Mouse (Mus musculus): ENCODE results near the gene Olfr735.

The Olfr735 gene

DNA sequence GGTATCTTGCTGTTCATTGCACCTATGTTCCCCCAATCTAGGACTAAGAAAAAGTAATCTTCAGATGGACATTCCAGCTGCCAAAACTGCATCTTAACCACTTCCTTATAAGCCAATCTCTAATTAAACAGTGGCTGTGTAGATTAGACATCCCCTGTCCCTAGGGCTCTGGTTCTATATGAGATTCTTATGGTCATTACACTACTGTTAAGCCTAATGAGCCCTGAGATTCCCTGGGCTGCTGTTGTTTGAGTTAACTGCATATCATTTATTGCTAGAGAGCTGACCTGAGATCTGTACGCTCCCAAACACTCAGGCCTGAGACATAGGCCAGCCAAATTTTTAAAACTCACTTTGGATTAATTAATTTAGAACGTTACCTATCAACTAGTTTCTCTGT is at the start of gene Olfr735:
Olfr735 (minus strand) TSS at position 77 of the 400 bp plus-strand sequence.
- DNase-seq (ENCODE audit: low spot score in 2 of 2): no peak

DNA sequence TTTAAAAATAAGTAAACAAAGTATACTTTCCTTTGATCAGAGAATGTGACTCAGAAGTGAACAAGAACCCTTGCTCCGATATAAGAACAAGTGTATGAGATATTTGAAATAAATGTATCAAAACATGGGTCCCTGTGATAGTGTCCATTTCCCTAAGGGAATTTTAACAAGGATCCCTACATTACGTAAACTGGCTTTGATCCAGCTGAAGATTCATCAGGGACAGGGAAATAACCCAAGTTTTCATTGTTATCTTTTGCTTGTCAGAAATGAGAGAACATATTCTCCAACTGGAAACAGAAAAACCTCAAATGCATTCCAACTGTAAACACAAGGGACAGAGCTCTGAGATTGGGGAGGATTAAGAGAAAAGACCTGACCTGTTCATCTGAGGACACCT is 32.2 kb upstream of the Olfr735 start, which contains the start of gene Olfr736:
Olfr736 (plus strand) TSS at position 301 of the 400 bp plus-strand sequence.
- DNase-seq (ENCODE audit: low spot score in 2 of 2): no peak

DNA sequence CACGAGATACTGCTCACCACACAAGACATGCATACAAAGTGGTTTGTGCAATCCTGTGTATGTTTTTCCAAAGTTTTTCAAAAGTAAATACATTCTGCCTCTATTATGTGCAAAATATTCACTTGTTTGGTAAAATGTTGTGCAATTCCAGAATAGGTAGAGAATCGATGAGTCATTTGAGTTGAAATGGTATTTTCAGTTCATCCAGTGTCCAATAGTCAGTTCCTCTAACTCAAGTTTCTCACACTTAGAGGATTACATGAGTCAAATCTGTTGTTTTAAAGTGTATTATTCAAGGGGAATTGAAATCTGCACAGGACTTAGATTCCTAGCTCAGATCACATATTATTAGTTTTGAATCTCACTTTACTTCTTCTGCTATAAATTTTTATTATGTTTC is 14.9 kb upstream of the Olfr735 start:
- no peak for DNase-seq (ENCODE audit: low spot score in 2 of 2)

DNA sequence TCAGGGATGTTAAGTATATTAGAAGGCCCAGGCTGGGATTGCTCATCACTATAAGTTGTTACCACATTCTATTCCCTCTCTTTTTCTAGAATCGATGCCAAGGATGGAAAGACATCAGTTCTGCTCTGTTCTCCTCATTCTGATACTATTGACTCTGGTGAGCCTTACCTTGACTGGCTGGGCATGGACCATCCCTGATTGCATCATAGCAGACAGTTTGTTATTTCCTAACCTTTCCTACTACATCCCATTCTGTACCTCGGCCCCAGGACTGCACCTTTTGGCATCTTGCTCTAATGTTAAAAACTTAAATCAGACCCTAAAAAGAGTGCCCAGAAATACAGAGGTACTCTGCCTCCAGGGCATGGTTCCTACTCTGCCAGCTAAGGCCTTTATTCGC is 11.8 kb upstream of the Olfr735 start:
- DNase-seq (ENCODE audit: low spot score in 2 of 2): no peak

- no peak for DNase-seq (ENCODE audit: low spot score in 2 of 2)
These were observed 8.9 kb upstream of the Olfr735 start, which contains the start of gene Tlr11 for GRCm38 (mm10) chr14:50357593-50357992. Tlr11 (plus strand) TSS chr14:50357914.

DNA sequence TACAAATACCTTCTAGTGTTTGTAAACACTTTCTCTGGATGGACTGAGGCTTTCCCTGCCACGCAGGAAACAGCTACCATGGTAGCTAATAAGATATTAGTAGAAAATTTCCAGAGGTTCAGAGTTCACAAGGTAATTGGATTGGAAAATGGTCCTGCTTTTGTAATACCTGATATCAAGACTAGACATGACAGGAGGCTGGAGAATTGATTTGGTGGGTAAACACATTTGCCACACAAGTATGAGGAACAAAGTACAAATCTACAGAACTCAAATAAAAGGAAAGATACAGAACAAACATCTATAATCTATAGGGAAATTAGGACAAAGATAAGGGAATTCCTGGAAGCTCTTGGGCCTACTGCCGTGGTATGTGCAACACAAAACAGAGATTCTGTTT is 8.1 kb upstream of the Olfr735 start:
- DNase-seq (ENCODE audit: low spot score in 2 of 2): no peak

GRCm38 (mm10) chr14:50352438-50352837 is 3.8 kb upstream of the Olfr735 start:
- DNase-seq (ENCODE audit: low spot score in 2 of 2): no peak

DNA sequence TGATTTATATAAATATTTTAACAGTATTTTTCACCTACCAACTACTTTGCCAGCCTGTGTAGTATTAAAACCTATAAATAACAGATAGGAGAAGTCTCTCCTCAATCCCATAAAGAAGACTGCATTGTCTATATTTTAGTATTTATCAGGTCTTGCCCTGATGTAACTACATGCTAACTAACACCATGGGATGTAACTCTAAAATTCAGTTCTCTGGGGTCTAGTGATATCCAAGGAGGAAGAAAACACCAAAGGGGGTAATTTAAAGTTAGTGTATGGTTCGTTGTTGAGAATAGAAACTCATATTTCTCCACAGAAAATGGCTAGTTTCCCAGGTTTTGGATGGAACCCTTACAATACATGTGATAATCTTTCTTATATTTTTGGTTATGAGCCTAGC is 22.0 kb downstream of the Olfr735 start, which contains the start of gene Olfr734:
Olfr734 (minus strand) TSS at position 101 of the 400 bp plus-strand sequence.
- DNase-seq (ENCODE audit: low spot score in 2 of 2): no peak

- no peak for DNase-seq (ENCODE audit: low spot score in 2 of 2)
These were observed 47.2 kb downstream of the Olfr735 start, which contains the start of gene Olfr733 for GRCm38 (mm10) chr14:50301422-50301821. Olfr733 (minus strand) TSS chr14:50301522.
